Mouse (Mus musculus): Measurements from ENCODE around the gene Tenm3. TPM values are rescaled to one million over a fixed set of nuclear protein-coding genes. Genes with fewer than 3 reads are reported as not detected.

Tenm3 gene
- polyA plus RNA-seq, 1 experiment from 2014 or later = not detected

- Histone ChIP-seq H3K27ac (no peak overlapping the region), H3K4me3 (ENCODE audit: inconsistent target) (no peak overlapping the region), H3K36me3 (ENCODE audit: inconsistent target) (no peaks in the 10 kb centered on the region), H3K79me2 (ENCODE audit: inconsistent target) (no peaks in the 10 kb centered on the region)
- WGBS (ENCODE audit: missing documents) = 85% methylated on average over 8 of the region's 9 CpGs
Observed at GRCm38 (mm10) chr8:48783308-48783707, 60.4 kb downstream of the Tenm3 start.

GRCm38 (mm10) chr8:48780628-48781027, 63.1 kb downstream of the Tenm3 start:
- no peak overlapping the region for H3K27ac ChIP-seq
- WGBS (ENCODE audit: missing documents) = 80% methylated on average over 6 of the region's 6 CpGs
- H3K4me3 ChIP-seq (ENCODE audit: inconsistent target) = no peak overlapping the region
- no peaks in the 10 kb centered on the region for H3K79me2 ChIP-seq (ENCODE audit: inconsistent target)
- H3K36me3 ChIP-seq (ENCODE audit: inconsistent target) = no peaks in the 10 kb centered on the region

GRCm38 (mm10) chr8:48779194-48779593, 64.6 kb downstream of the Tenm3 start:
- WGBS (ENCODE audit: missing documents) = 75% methylated on average over 4 of the region's 4 CpGs
- H3K79me2 ChIP-seq (ENCODE audit: inconsistent target) = no peaks in the 10 kb centered on the region
- no peak overlapping the region for H3K4me3 ChIP-seq (ENCODE audit: inconsistent target)
- H3K36me3 ChIP-seq (ENCODE audit: inconsistent target) = no peaks in the 10 kb centered on the region
- no peak overlapping the region for H3K27ac ChIP-seq

GRCm38 (mm10) chr8:48776081-48776480, 67.7 kb downstream of the Tenm3 start:
- H3K36me3 ChIP-seq (ENCODE audit: inconsistent target) = no peaks in the 10 kb centered on the region
- H3K27ac ChIP-seq = no peak overlapping the region
- 69% methylated on average over 9 of the region's 9 CpGs for WGBS (ENCODE audit: missing documents)
- H3K4me3 ChIP-seq (ENCODE audit: inconsistent target) = no peak overlapping the region
- no peaks in the 10 kb centered on the region for H3K79me2 ChIP-seq (ENCODE audit: inconsistent target)

- Histone ChIP-seq H3K27ac (no peak overlapping the region), H3K36me3 (ENCODE audit: inconsistent target) (no peaks in the 10 kb centered on the region), H3K79me2 (ENCODE audit: inconsistent target) (no peaks in the 10 kb centered on the region), H3K4me3 (ENCODE audit: inconsistent target) (no peak overlapping the region)
- 35% methylated on average over 9 of the region's 9 CpGs for WGBS (ENCODE audit: missing documents)
Observed at GRCm38 (mm10) chr8:48775531-48776037, 68.2 kb downstream of the Tenm3 start.

GRCm38 (mm10) chr8:48774837-48775236, 68.9 kb downstream of the Tenm3 start:
- Histone ChIP-seq H3K27ac (no peak overlapping the region), H3K36me3 (ENCODE audit: inconsistent target) (no peaks in the 10 kb centered on the region), H3K79me2 (ENCODE audit: inconsistent target) (no peaks in the 10 kb centered on the region), H3K4me3 (ENCODE audit: inconsistent target) (no peak overlapping the region)
- WGBS (ENCODE audit: missing documents) = 79% methylated on average over 4 of the region's 4 CpGs

- 86% methylated on average over 15 of the region's 16 CpGs for WGBS (ENCODE audit: missing documents)
Observed at GRCm38 (mm10) chr8:48766545-48767234, 77.1 kb downstream of the Tenm3 start.

GRCm38 (mm10) chr8:48765212-48765611, 78.5 kb downstream of the Tenm3 start:
- Histone ChIP-seq H3K36me3 (ENCODE audit: inconsistent target) (no peaks in the 10 kb centered on the region), H3K4me3 (ENCODE audit: inconsistent target) (no peak overlapping the region), H3K27ac (no peak overlapping the region), H3K79me2 (ENCODE audit: inconsistent target) (no peaks in the 10 kb centered on the region)
- 63% methylated on average over 6 of the region's 6 CpGs for WGBS (ENCODE audit: missing documents)

More at GRCm38 (mm10) chr8:48766545-48767234, 77.1 kb downstream of the Tenm3 start:
- H3K27ac ChIP-seq = no peak overlapping the region
- no peaks in the 10 kb centered on the region for H3K36me3 ChIP-seq (ENCODE audit: inconsistent target)
- H3K79me2 ChIP-seq (ENCODE audit: inconsistent target) = no peaks in the 10 kb centered on the region
- H3K4me3 ChIP-seq (ENCODE audit: inconsistent target) = no peak overlapping the region

- H3K36me3 ChIP-seq (ENCODE audit: inconsistent target) = no peaks in the 10 kb centered on the region
- 77% methylated on average over 3 of the region's 3 CpGs for WGBS (ENCODE audit: missing documents)
- H3K4me3 ChIP-seq (ENCODE audit: inconsistent target) = no peak overlapping the region
- no peaks in the 10 kb centered on the region for H3K79me2 ChIP-seq (ENCODE audit: inconsistent target)
- H3K27ac ChIP-seq = no peak overlapping the region
Observed at GRCm38 (mm10) chr8:48764011-48764410, 79.7 kb downstream of the Tenm3 start.

GRCm38 (mm10) chr8:48756874-48757273, 86.9 kb downstream of the Tenm3 start:
- 86% methylated on average over 2 of the region's 2 CpGs for WGBS (ENCODE audit: missing documents)
- Histone ChIP-seq H3K4me3 (ENCODE audit: inconsistent target) (no peak overlapping the region), H3K36me3 (ENCODE audit: inconsistent target) (no peaks in the 10 kb centered on the region), H3K27ac (no peak overlapping the region), H3K79me2 (ENCODE audit: inconsistent target) (no peaks in the 10 kb centered on the region)

- H3K4me3 ChIP-seq (ENCODE audit: inconsistent target) = no peak overlapping the region
- WGBS (ENCODE audit: missing documents) = 83% methylated on average over 7 of the region's 7 CpGs
- no peaks in the 10 kb centered on the region for H3K36me3 ChIP-seq (ENCODE audit: inconsistent target)
- no peak overlapping the region for H3K27ac ChIP-seq
- no peaks in the 10 kb centered on the region for H3K79me2 ChIP-seq (ENCODE audit: inconsistent target)
Observed at GRCm38 (mm10) chr8:48755492-48755891, 88.3 kb downstream of the Tenm3 start.

GRCm38 (mm10) chr8:48754959-48755358, 88.8 kb downstream of the Tenm3 start:
- 78% methylated on average over 2 of the region's 2 CpGs for WGBS (ENCODE audit: missing documents)
- H3K79me2 ChIP-seq (ENCODE audit: inconsistent target) = no peaks in the 10 kb centered on the region

GRCm38 (mm10) chr8:48751965-48752364, 91.8 kb downstream of the Tenm3 start:
- Histone ChIP-seq H3K4me3 (ENCODE audit: inconsistent target) (no peak overlapping the region), H3K36me3 (ENCODE audit: inconsistent target) (no peaks in the 10 kb centered on the region), H3K27ac (no peak overlapping the region), H3K79me2 (ENCODE audit: inconsistent target) (no peaks in the 10 kb centered on the region)
- WGBS (ENCODE audit: missing documents) = 93% methylated on average over 4 of the region's 5 CpGs

More at GRCm38 (mm10) chr8:48754959-48755358, 88.8 kb downstream of the Tenm3 start:
- no peaks in the 10 kb centered on the region for H3K36me3 ChIP-seq (ENCODE audit: inconsistent target)
- no peak overlapping the region for H3K27ac ChIP-seq
- no peak overlapping the region for H3K4me3 ChIP-seq (ENCODE audit: inconsistent target)

- Histone ChIP-seq H3K27ac (no peak overlapping the region), H3K4me3 (ENCODE audit: inconsistent target) (no peak overlapping the region), H3K36me3 (ENCODE audit: inconsistent target) (no peaks in the 10 kb centered on the region), H3K79me2 (ENCODE audit: inconsistent target) (no peaks in the 10 kb centered on the region)
- 90% methylated on average over 13 of the region's 13 CpGs for WGBS (ENCODE audit: missing documents)
Observed at GRCm38 (mm10) chr8:48748503-48749059, 95.2 kb downstream of the Tenm3 start.

GRCm38 (mm10) chr8:48743912-48744311, 99.8 kb downstream of the Tenm3 start:
- Histone ChIP-seq H3K4me3 (ENCODE audit: inconsistent target) (no peak overlapping the region), H3K36me3 (ENCODE audit: inconsistent target) (no peaks in the 10 kb centered on the region)
- WGBS (ENCODE audit: missing documents) = 88% methylated on average over 4 of the region's 4 CpGs

More at GRCm38 (mm10) chr8:48743912-48744311, 99.8 kb downstream of the Tenm3 start:
- Histone ChIP-seq H3K27ac (no peak overlapping the region), H3K79me2 (ENCODE audit: inconsistent target) (no peaks in the 10 kb centered on the region)

All from macrophage (primary cell).